Mouse (Mus musculus) heart, adult 10 weeks (tissue): ENCODE data around the gene Magea4. TPM values are rescaled to one million over a fixed set of nuclear protein-coding genes. Genes with fewer than 3 reads are reported as not detected.

Source experiments
- polyA plus RNA-seq: library from polyadenylated mRNA; stranded (reverse); fragments of 350-450 nt; fragmentation: Illumina TruSeq; extraction: RNeasy Lipid Tissue Mini Kit (QIAGEN cat#74804); gene quantifications from one replicate; pipeline ENCODE4 v1.2.3, GENCODE M21; 2014; ENCODE audit warnings: low read depth, low replicate concordance

The Magea4 gene
- polyA plus RNA-seq: not detected

GRCm38 (mm10) chrX:72221717-72222116, at the start of gene Magea4:
Magea4 (plus strand) TSS chrX:72222017.

Other genes with a start within 250 kb of the Magea4 start
- gene Fate1, start 249.0 kb upstream of the Magea4 start, polyA plus RNA-seq: not detected
- not detected for gene Cnga2, start 230.2 kb upstream of the Magea4 start, polyA plus RNA-seq
- gene Gabre, start 52.8 kb downstream of the Magea4 start, polyA plus RNA-seq: 1.4 TPM
- not detected for gene Magea10, start 164.8 kb downstream of the Magea4 start, polyA plus RNA-seq